Mouse (Mus musculus) erythroblast, adult 5-6 weeks (primary cell): Measurements from ENCODE around the gene Ip6k2. TPM values are rescaled to one million over a fixed set of nuclear protein-coding genes. Genes with fewer than 3 reads are reported as not detected.

Source experiments
- ATAC-seq: replicated peaks from 2 replicates; pipeline ENCODE4 v1.8.0; 2016; ENCODE audit warnings: moderate number of reproducible peaks, mild to moderate bottlenecking, moderate TSS enrichment, inconsistent platforms; ENCODE audit not compliant: poor library complexity, low FRiP score, severe bottlenecking
- total RNA-seq, 2 experiments: library from RNA; stranded (forward) in 1 of 2; stranded (reverse) in 1 of 2; fragments of 150-400 nt in 1 of 2; fragments of 200-764, 138-1000 nt in 1 of 2; gene quantifications; 2 replicates each; pipeline versions ENCODE4 v1.2.3 to v1.2.4; 2015 to 2017; ENCODE audit warnings: low replicate concordance in 2 of 2

Ip6k2 gene
- total RNA-seq, 2 experiments from 2014 or later: 4.2 to 47.5 TPM

- peak; percentile 65 for ATAC-seq
These were observed 70.7 kb downstream of the Ip6k2 start for GRCm38 (mm10) chr9:108854241-108854696.

- ATAC-seq: no peak
These were observed 71.7 kb downstream of the Ip6k2 start for GRCm38 (mm10) chr9:108855335-108855734.

Other genes starting within 250 kb of the Ip6k2 start
- gene Impdh2, start 223.5 kb upstream of the Ip6k2 start, total RNA-seq (2015; ENCODE audit: low replicate concordance): 64.2 and 120 TPM in 2 replicates
- gene Impdh2, start 223.5 kb upstream of the Ip6k2 start, total RNA-seq (2017; ENCODE audit: low replicate concordance): 50.0 and 52.2 TPM in 2 replicates
- gene Ndufaf3, start 216.4 kb upstream of the Ip6k2 start, total RNA-seq (2015; ENCODE audit: low replicate concordance): 8.3 and 15.9 TPM in 2 replicates
- 3.1 and 4.2 TPM in 2 replicates for gene Ndufaf3, start 216.4 kb upstream of the Ip6k2 start, total RNA-seq (2017; ENCODE audit: low replicate concordance)
- 26.8 and 47.5 TPM in 2 replicates for gene Dalrd3, start 213.9 kb upstream of the Ip6k2 start, total RNA-seq (2015; ENCODE audit: low replicate concordance)
- gene Dalrd3, start 213.9 kb upstream of the Ip6k2 start, total RNA-seq (2017; ENCODE audit: low replicate concordance): 10.3 and 11.4 TPM in 2 replicates
- 2.1 and 4.0 TPM in 2 replicates for gene Wdr6, start 205.1 kb upstream of the Ip6k2 start, total RNA-seq (2015; ENCODE audit: low replicate concordance)
- 1.5 and 1.7 TPM in 2 replicates for gene Wdr6, start 205.1 kb upstream of the Ip6k2 start, total RNA-seq (2017; ENCODE audit: low replicate concordance)
- gene P4htm, start 186.1 kb upstream of the Ip6k2 start, total RNA-seq (2015; ENCODE audit: low replicate concordance): not detected in 2 replicates
- 1.8 TPM in 1 of 2 replicates, not detected in the other for gene P4htm, start 186.1 kb upstream of the Ip6k2 start, total RNA-seq (2017; ENCODE audit: low replicate concordance)
- 36.6 and 115 TPM in 2 replicates for gene Arih2, start 134.4 kb upstream of the Ip6k2 start, total RNA-seq (2015; ENCODE audit: low replicate concordance)
- 83.3 and 101 TPM in 2 replicates for gene Arih2, start 134.4 kb upstream of the Ip6k2 start, total RNA-seq (2017; ENCODE audit: low replicate concordance)
- gene Slc25a20, start 121.7 kb upstream of the Ip6k2 start, total RNA-seq (2015; ENCODE audit: low replicate concordance): 4.2 and 6.5 TPM in 2 replicates
- gene Slc25a20, start 121.7 kb upstream of the Ip6k2 start, total RNA-seq (2017; ENCODE audit: low replicate concordance): 2.2 and 4.9 TPM in 2 replicates
- 2.9 and 5.9 TPM in 2 replicates for gene Prkar2a, start 94.5 kb upstream of the Ip6k2 start, total RNA-seq (2015; ENCODE audit: low replicate concordance)
- 1.4 and 3.1 TPM in 2 replicates for gene Prkar2a, start 94.5 kb upstream of the Ip6k2 start, total RNA-seq (2017; ENCODE audit: low replicate concordance)
- 2.7 and 4.2 TPM in 2 replicates for gene Nckipsd, start 24.6 kb downstream of the Ip6k2 start, total RNA-seq (2015; ENCODE audit: low replicate concordance)
- gene Nckipsd, start 24.6 kb downstream of the Ip6k2 start, total RNA-seq (2017; ENCODE audit: low replicate concordance): 1.8 and 3.7 TPM in 2 replicates
- 1.9 and 5.0 TPM in 2 replicates for gene Celsr3, start 42.5 kb downstream of the Ip6k2 start, total RNA-seq (2015; ENCODE audit: low replicate concordance)
- 0.09 and 1.8 TPM in 2 replicates for gene Celsr3, start 42.5 kb downstream of the Ip6k2 start, total RNA-seq (2017; ENCODE audit: low replicate concordance)
- 0.63 and 23.8 TPM in 2 replicates for gene Slc26a6, start 69.5 kb downstream of the Ip6k2 start, total RNA-seq (2015; ENCODE audit: low replicate concordance)
- gene Slc26a6, start 69.5 kb downstream of the Ip6k2 start, total RNA-seq (2017; ENCODE audit: low replicate concordance): not detected in 2 replicates
- gene Tmem89, start 130.8 kb downstream of the Ip6k2 start, total RNA-seq (2015; ENCODE audit: low replicate concordance): not detected in 2 replicates
- gene Tmem89, start 130.8 kb downstream of the Ip6k2 start, total RNA-seq (2017; ENCODE audit: low replicate concordance): not detected in 2 replicates
- gene Uqcrc1, start 152.8 kb downstream of the Ip6k2 start, total RNA-seq (2015; ENCODE audit: low replicate concordance): 24.2 and 31.5 TPM in 2 replicates
- 55.1 and 79.9 TPM in 2 replicates for gene Uqcrc1, start 152.8 kb downstream of the Ip6k2 start, total RNA-seq (2017; ENCODE audit: low replicate concordance)
- under 0.01 TPM in 1 of 2 replicates, not detected in the other for gene Col7a1, start 169.8 kb downstream of the Ip6k2 start, total RNA-seq (2015; ENCODE audit: low replicate concordance)
- 0.17 and 1.4 TPM in 2 replicates for gene Col7a1, start 169.8 kb downstream of the Ip6k2 start, total RNA-seq (2017; ENCODE audit: low replicate concordance)
- gene Ucn2, start 202.2 kb downstream of the Ip6k2 start, total RNA-seq (2015; ENCODE audit: low replicate concordance): not detected in 2 replicates
- not detected in 2 replicates for gene Ucn2, start 202.2 kb downstream of the Ip6k2 start, total RNA-seq (2017; ENCODE audit: low replicate concordance)
- gene Pfkfb4, start 208.0 kb downstream of the Ip6k2 start, total RNA-seq (2015; ENCODE audit: low replicate concordance): 3.1 and 13.3 TPM in 2 replicates
- 7.9 and 12.3 TPM in 2 replicates for gene Pfkfb4, start 208.0 kb downstream of the Ip6k2 start, total RNA-seq (2017; ENCODE audit: low replicate concordance)